Mouse (Mus musculus) bone marrow, adult 2 months (tissue): Measurements from ENCODE around the gene Spen.

Source experiments
- CTCF ChIP-seq: fragments of 200-500 bp; IDR thresholded peaks from 2 replicates; pipeline ENCODE4 v1.5.1; 2011; ENCODE audit warnings: low read length, control low read depth; ENCODE audit not compliant: control insufficient read depth, insufficient read depth
- POLR2A ChIP-seq: fragments of 200-500 bp; IDR thresholded peaks from 2 replicates; pipeline ENCODE4 v1.6.1; 2011; ENCODE audit warnings: low read depth, mild to moderate bottlenecking, control low read depth, low read length, borderline replicate concordance; ENCODE audit not compliant: control insufficient read depth

- TF ChIP-seq CTCF (no peak), POLR2A (no peak)
Observed at GRCm38 (mm10) chr4:141461576-141461975, 76.8 kb downstream of the Spen start.
